Mouse (Mus musculus) liver, postnatal 0 days (tissue): ENCODE measurements at regions not wholly inside any gene's neighbourhood (a gene's known extent, or its start where the extent isn't known, plus 50 kb on each side); places are given as distances from the start of the nearest gene placed in this dataset.

Experiments used
- CTCF ChIP-seq: sonication (generic); IDR thresholded peaks from 2 replicates; pipeline ENCODE4 v1.5.1; 2016; ENCODE audit warnings: antibody characterized with exemption, low read depth
- EP300 ChIP-seq: IDR thresholded peaks from 2 replicates; pipeline ENCODE4 v1.6.1; 2016; ENCODE audit warnings: antibody characterized with exemption, low read depth, mild to moderate bottlenecking

GRCm38 (mm10) chr19:52632501-52632900, 368.4 kb downstream of the Ins1 start:
- TF ChIP-seq CTCF (no peak), EP300 (no peak)
